Mouse (Mus musculus): ENCODE results near the gene Prl3c1. TPM values are rescaled to one million over a fixed set of nuclear protein-coding genes. Genes with fewer than 3 reads are reported as not detected.
"Not testable (repeated sequence)": the region's sequence is repeated elsewhere in the genome, so short reads cannot be mapped to it uniquely, and the experiment has no call there.

Prl3c1 gene
- not detected in 2 replicates for polyA plus RNA-seq (2016; fragmentation: Nextera tagmentation; extraction: Ambion mirVana)

GRCm38 (mm10) chr13:27196359-27196758, at the start of gene Prl3c1:
Gene Prl3c1 (plus strand): TSS chr13:27196659.
- Histone ChIP-seq H3K4me1 (no peaks in the 10 kb centered on the region), H3K36me3 (no peaks in the 10 kb centered on the region), H3K4me3 (no peak within 1 kb of the TSS), H3K27ac (no peak within 1 kb of the TSS), H3K27me3 (ENCODE audit: insufficient read depth, poor library complexity, severe bottlenecking) (no peaks in the 10 kb centered on the region), H3K9me3 (no peaks in the 10 kb centered on the region)
- WGBS: 78% methylated on average over 1 of the region's 1 CpGs
- no peak for DNase-seq (ENCODE audit: low spot score)

- H3K4me1 ChIP-seq: no peaks in the 10 kb centered on the region
- H3K4me3 ChIP-seq: no peak overlapping the region
- no peak for DNase-seq (ENCODE audit: low spot score)
- 47% methylated on average over 1 of the region's 1 CpGs for WGBS
- no peak overlapping the region for H3K27ac ChIP-seq
- no peaks in the 10 kb centered on the region for H3K36me3 ChIP-seq
- no peaks in the 10 kb centered on the region for H3K27me3 ChIP-seq (ENCODE audit: insufficient read depth, poor library complexity, severe bottlenecking)
- H3K9me3 ChIP-seq: no peaks in the 10 kb centered on the region
These were observed 48.2 kb upstream of the Prl3c1 start for GRCm38 (mm10) chr13:27148264-27148663.

GRCm38 (mm10) chr13:27156490-27156889, 40.0 kb upstream of the Prl3c1 start, which contains the start of gene Prl3d3:
Gene Prl3d3 (plus strand): TSS chr13:27156790.
- H3K4me1 ChIP-seq: not testable (repeated sequence)

GRCm38 (mm10) chr13:27241547-27241946, 45.1 kb downstream of the Prl3c1 start, which contains the start of gene Prl3b1:
Gene Prl3b1 (plus strand): TSS chr13:27241847.
- Histone ChIP-seq H3K27me3 (ENCODE audit: insufficient read depth, poor library complexity, severe bottlenecking) (no peaks in the 10 kb centered on the region), H3K36me3 (no peaks in the 10 kb centered on the region), H3K9me3 (no peaks in the 10 kb centered on the region), H3K4me1 (no peaks in the 10 kb centered on the region), H3K27ac (no peak within 1 kb of the TSS), H3K4me3 (no peak within 1 kb of the TSS)
- DNase-seq (ENCODE audit: low spot score): no peak
- WGBS: 78% methylated on average over 1 of the region's 1 CpGs

More at GRCm38 (mm10) chr13:27156490-27156889, 40.0 kb upstream of the Prl3c1 start, which contains the start of gene Prl3d3:
- not testable (repeated sequence) for H3K9me3 ChIP-seq; H3K27me3 ChIP-seq (ENCODE audit: insufficient read depth, poor library complexity, severe bottlenecking); DNase-seq (ENCODE audit: low spot score); H3K27ac ChIP-seq; H3K4me3 ChIP-seq; H3K36me3 ChIP-seq
- WGBS: 79% methylated on average over 3 of the region's 3 CpGs

Other genes starting within 250 kb of the Prl3c1 start
- gene Prl, start 139.1 kb upstream of the Prl3c1 start, polyA plus RNA-seq (2016; fragmentation: Nextera tagmentation; extraction: Ambion mirVana): not detected in 2 replicates
- gene Prl3d1, start 102.5 kb upstream of the Prl3c1 start, polyA plus RNA-seq (2016; fragmentation: Nextera tagmentation; extraction: Ambion mirVana): not detected in 2 replicates
- not detected in 2 replicates for gene Prl3d2, start 75.0 kb upstream of the Prl3c1 start, polyA plus RNA-seq (2016; fragmentation: Nextera tagmentation; extraction: Ambion mirVana)
- not detected in 2 replicates for gene Prl3d3, start 39.9 kb upstream of the Prl3c1 start, polyA plus RNA-seq (2016; fragmentation: Nextera tagmentation; extraction: Ambion mirVana)
- gene Prl3b1, start 45.2 kb downstream of the Prl3c1 start, polyA plus RNA-seq (2016; fragmentation: Nextera tagmentation; extraction: Ambion mirVana): 0.30 and 0.82 TPM in 2 replicates
- not detected in 2 replicates for gene Prl3a1, start 62.8 kb downstream of the Prl3c1 start, polyA plus RNA-seq (2016; fragmentation: Nextera tagmentation; extraction: Ambion mirVana)
- not detected in 2 replicates for gene Prl6a1, start 116.0 kb downstream of the Prl3c1 start, polyA plus RNA-seq (2016; fragmentation: Nextera tagmentation; extraction: Ambion mirVana)
- 0.14 TPM in 1 of 2 replicates, not detected in the other for gene Prl8a2, start 149.0 kb downstream of the Prl3c1 start, polyA plus RNA-seq (2016; fragmentation: Nextera tagmentation; extraction: Ambion mirVana)
- gene Prl2b1, start 194.2 kb downstream of the Prl3c1 start, polyA plus RNA-seq (2016; fragmentation: Nextera tagmentation; extraction: Ambion mirVana): not detected in 2 replicates
- not detected in 2 replicates for gene Prl8a6, start 242.0 kb downstream of the Prl3c1 start, polyA plus RNA-seq (2016; fragmentation: Nextera tagmentation; extraction: Ambion mirVana)